Mouse (Mus musculus) T-helper 2 cell (primary cell): ENCODE results near the gene Usp32.

Source experiments
- in situ Hi-C: fragments of 300-600 bp; cut with MboI, MseI; formaldehyde crosslinking; loops from one replicate; pipeline ENCODE4 v1.15.1; 2025; ENCODE audit warnings: high pct_unique_total_duplicates

Usp32 gene

DNA sequence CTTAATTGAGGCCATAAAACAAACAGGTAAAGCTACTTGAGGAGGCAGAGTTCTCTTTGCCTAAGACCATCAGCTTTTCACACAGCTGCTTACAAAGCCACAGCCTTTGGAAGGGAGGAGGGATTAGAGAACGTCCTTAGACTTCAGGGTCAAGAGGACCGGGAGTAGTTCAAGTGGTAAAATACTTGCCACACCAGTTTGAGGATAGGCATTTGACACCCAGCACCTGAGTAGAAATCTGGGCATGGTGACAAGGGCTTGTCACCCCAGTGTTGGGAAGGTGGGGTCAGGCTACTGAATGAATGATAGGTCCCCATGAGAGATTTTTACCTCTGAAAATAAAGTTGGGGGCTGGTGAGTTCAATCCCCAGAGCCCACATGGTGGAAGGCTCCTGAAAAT is 187.3 kb downstream of the Usp32 start:
- in situ Hi-C loops: no loop called here

DNA sequence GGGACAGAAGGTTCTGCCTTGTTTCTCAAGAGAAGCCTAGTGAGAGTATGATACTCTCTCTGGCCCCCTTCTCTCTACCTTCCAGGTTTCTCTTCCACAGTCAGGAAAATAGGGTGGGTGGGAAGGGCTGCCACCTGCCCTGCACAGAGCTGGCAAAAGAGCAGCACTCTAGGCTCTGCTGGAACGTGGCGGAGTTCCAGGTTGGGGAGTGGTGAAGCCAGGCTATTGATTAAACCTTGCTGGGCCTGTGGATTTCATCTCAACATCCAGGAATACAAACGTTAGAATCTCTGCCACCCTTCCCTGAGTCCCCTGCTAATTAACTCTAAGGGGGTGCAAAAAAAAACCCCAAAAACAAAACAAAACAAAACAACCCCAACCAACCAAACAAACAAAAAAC is 191.4 kb downstream of the Usp32 start:
- in situ Hi-C loops: loop anchor here (10.0 kb wide), 1 partner anchor 1626 kb away; no protein-coding TSS in a partner anchor

DNA sequence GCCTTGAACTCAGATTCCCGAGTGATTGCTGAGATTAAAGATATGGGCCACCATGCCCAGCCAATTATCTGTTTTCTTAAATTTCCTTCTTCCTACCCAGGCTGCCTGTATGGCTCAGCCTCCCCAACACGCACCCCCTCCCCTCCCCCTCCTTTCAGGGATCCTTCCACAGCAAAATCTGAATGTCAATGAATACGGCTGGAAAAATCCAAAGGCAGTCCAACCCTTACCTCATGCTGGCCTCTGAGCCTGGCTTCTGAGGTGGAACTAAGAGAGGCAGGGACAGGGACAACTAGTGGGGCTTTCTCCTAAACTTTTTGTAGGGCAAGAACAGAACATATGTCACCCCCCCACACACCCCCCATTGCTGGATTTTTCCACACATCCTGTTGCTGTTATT is 191.8 kb downstream of the Usp32 start:
- in situ Hi-C loops: loop anchor here (10.0 kb wide), 1 partner anchor 1627 kb away; no protein-coding TSS in a partner anchor

DNA sequence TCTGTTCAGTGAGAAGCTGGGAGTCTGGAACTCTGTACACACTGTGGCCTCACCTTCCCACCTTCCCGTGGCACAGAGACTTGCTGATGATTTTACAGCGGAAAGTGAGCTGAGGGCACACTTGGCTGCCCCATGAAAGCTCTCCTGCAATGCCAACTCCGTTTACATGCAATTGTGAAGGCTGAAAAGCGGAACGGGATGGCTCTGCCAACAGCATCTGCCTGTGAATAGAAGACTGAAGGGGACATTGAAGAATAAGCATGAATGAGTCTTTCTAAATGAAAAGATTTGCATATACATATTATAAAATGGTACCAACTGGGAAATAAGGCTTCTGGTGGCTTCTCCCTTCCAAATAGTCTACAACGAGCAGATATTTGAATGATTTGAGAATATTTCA is 192.8 kb downstream of the Usp32 start:
- in situ Hi-C loops: loop anchor here (10.0 kb wide), 1 partner anchor 1628 kb away; no protein-coding TSS in a partner anchor

DNA sequence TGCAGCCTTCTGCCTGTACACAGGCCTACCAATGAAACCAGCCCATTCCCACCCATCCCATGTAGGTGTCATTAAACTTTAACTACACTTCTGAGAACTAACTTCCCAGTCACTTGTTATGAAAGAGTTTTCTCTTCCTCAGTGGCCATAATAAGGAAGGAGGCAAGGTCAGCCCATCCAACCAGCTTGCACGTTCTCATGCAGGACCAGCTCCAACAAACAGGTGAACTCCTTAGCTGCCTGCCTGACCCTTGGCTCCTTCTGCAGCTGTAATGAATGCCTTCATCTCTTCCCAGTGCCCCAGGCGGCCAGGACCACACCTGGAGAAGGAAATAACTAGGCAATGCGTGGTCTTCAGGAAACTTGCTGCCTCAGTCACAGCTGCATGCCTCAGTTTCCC is 194.1 kb downstream of the Usp32 start:
- in situ Hi-C loops: loop anchor here (10.0 kb wide), 1 partner anchor 1629 kb away; no protein-coding TSS in a partner anchor

DNA sequence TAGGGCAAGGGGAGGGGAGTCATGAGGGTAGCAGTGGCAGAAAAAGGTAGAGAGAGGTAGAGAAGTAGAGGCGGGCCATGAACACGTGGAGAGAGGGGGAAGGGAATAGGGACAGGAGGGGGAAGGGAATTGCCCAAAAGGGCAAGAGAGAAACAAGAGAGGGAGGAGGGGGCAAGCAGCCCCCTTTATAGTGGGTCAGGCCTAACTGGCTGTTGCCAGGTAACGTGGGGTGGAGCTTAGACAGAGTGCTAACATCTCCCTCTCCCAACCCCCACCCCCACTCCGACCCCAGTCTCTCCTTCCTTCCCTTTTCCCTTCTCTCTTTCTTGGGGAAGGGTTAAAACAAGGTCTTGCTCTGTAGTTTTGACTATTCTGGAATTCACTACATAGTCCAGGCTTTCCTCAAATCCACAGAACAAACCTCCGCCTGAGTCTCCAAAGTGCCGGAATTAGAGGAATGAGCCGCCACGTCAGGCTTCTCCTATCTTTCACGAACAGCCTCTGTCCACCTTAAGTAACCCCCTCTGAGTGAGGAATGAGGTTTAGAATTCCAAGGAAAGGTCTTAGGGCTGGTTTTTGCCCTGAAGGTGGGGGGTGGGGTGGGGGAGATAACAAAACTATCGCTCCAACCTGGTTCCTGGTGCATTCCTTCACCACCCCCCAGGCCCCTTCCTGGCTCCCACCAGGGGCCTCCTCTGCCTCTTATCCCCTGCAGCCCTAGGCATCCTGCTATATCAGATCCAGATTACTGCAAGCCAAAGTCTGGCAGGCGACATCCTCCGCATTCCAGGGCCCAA is 195.1 kb downstream of the Usp32 start:
- in situ Hi-C loops: loop anchor here (10.0 kb wide), 1 partner anchor 1630 kb away; no protein-coding TSS in a partner anchor

DNA sequence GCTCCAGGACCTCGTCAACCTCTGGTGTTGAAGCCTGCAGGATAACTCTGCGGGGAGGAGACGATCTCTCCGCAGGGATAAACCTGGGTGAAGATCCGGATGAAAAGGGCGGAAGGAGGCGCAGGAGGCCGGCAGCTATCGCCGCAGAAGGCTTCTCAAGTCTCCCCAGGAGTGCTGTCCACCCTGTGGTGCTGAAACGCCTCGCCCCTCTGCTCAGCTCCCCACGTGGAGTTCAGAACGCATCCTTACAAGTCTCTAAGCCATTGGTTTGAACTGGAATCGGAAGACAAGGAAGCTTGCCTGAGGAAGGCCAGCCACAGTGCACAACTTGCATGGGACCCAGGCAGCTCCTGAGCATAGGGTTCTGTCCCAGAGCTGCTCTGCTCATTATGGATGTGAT is 196.0 kb downstream of the Usp32 start:
- in situ Hi-C loops: loop anchor here (10.0 kb wide), 1 partner anchor 1631 kb away; no protein-coding TSS in a partner anchor

DNA sequence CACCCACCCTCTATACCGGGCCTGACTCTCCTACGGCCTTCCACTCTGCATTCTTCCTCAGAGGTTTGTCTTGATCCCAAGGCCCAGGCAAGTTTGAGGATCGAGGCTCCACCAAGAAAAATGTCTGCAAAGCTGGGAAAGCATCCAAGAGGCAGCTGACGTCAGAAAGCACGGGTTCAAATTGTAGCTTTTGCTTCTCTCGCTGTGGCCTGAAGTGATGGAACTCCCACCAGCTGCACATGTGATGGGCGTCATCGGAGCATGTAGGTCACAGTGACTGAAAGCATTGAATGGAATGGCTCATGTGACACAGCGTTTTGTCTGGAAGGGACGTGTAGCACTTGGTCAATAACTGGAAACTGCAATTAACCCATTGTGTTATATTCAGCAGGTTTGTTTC is 199.8 kb downstream of the Usp32 start:
- in situ Hi-C loops: loop anchor here (10.0 kb wide), 1 partner anchor 1635 kb away; no protein-coding TSS in a partner anchor

DNA sequence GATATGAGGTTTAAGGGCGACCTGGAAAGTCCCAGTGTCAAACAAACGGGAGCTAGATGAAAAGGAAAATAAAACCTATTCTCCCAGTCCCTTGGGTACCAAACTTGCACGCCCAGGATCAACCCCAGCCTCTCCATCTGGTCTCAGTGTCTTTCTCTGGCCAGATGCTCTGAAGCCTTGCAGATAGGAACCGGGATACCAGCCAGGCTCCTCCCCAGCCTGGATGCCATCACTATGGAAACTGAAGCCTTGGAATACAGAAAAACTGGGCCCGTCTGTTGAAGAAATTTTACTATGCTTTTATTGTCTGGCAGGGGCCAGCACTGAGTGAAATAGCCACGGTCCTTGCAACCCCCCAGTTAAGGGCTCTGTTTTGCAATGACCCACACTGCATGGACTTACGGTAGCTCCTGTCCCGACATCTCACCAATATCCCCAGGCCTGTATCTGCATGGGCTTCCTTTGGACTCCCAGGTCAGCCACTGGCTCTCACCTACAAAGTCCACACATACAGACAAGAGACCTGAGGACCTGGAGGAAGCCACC is 200.4 kb downstream of the Usp32 start:
- in situ Hi-C loops: loop anchor here (10.0 kb wide), 1 partner anchor 1635 kb away; no protein-coding TSS in a partner anchor
